Mouse (Mus musculus) gastrocnemius, postnatal 36 days (tissue): ENCODE data around the gene Ube2l6. TPM values are rescaled to one million over a fixed set of nuclear protein-coding genes. Genes with fewer than 3 reads are reported as not detected.

Experiments used
- total RNA-seq, 2 experiments: library from RNA; stranded (reverse); gene quantifications; 2 replicates each; pipeline ENCODE4 v1.2.3; 2021

The Ube2l6 gene
- total RNA-seq, 2 experiments from 2014 or later, result 2.6 to 3.5 TPM

Other genes with a start within 250 kb of the Ube2l6 start
- 10 to 100 TPM; 28.8 to 29.9 TPM for gene Ctnnd1, start 148.1 kb upstream of the Ube2l6 start, total RNA-seq
- gene Btbd18, start 139.7 kb upstream of the Ube2l6 start, total RNA-seq, result not detected
- gene Selenoh, start 128.1 kb upstream of the Ube2l6 start, total RNA-seq, result 10 to 100 TPM in 1 of 2 experiments, 1 to 10 TPM in 1; 6.8 to 13.0 TPM
- not detected for gene Gm28635, start 120.8 kb upstream of the Ube2l6 start, total RNA-seq
- gene Med19, start 120.4 kb upstream of the Ube2l6 start, total RNA-seq, result 1 to 10 TPM; 5.2 to 6.7 TPM
- 10 to 100 TPM; 45.8 to 50.2 TPM for gene Tmx2, start 119.7 kb upstream of the Ube2l6 start, total RNA-seq
- 10 to 100 TPM; 57.5 to 62.2 TPM for gene Zdhhc5, start 83.6 kb upstream of the Ube2l6 start, total RNA-seq
- 1 to 10 TPM; 2.8 to 3.6 TPM for gene Clp1, start 71.5 kb upstream of the Ube2l6 start, total RNA-seq
- under 1 TPM; 0.35 to 0.61 TPM for gene Ypel4, start 64.8 kb upstream of the Ube2l6 start, total RNA-seq
- gene Gm19426, start 55.2 kb upstream of the Ube2l6 start, total RNA-seq, result under 1 TPM in 1 of 2 experiments, not detected in 1; 0.51 TPM
- 10 to 100 TPM; 44.8 to 46.5 TPM for gene Serping1, start 23.4 kb upstream of the Ube2l6 start, total RNA-seq
- gene Smtnl1, start 23.8 kb downstream of the Ube2l6 start, total RNA-seq, result 10 to 100 TPM; 58.7 to 84.0 TPM
- 10 to 100 TPM; 39.6 to 55.9 TPM for gene Timm10, start 28.2 kb downstream of the Ube2l6 start, total RNA-seq
- 10 to 100 TPM in 1 of 2 experiments, 1 to 10 TPM in 1; 7.6 to 19.2 TPM for gene Slc43a1, start 40.0 kb downstream of the Ube2l6 start, total RNA-seq
- gene Rtn4rl2, start 87.9 kb downstream of the Ube2l6 start, total RNA-seq, result under 1 TPM; 0.20 to 0.26 TPM
- 10 to 100 TPM; 17.9 to 30.2 TPM for gene Slc43a3, start 137.8 kb downstream of the Ube2l6 start, total RNA-seq
- not detected for gene Prg2, start 181.6 kb downstream of the Ube2l6 start, total RNA-seq
- gene Prg3, start 189.4 kb downstream of the Ube2l6 start, total RNA-seq, result not detected
- 10 to 100 TPM; 24.4 to 28.3 TPM for gene Ssrp1, start 238.4 kb downstream of the Ube2l6 start, total RNA-seq
- gene P2rx3, start 238.6 kb downstream of the Ube2l6 start, total RNA-seq, result under 1 TPM; 0.57 to 0.69 TPM
- 10 to 100 TPM; 27.2 to 29.6 TPM for gene Tnks1bp1, start 249.2 kb downstream of the Ube2l6 start, total RNA-seq